Mouse (Mus musculus) midbrain, embryonic 13.5 days (tissue): ENCODE measurements around the gene Cep295nl. TPM values are rescaled to one million over a fixed set of nuclear protein-coding genes. Genes with fewer than 3 reads are reported as not detected.
"Not testable (repeated sequence)": the region's sequence is repeated elsewhere in the genome, so short reads cannot be mapped to it uniquely, and the experiment has no call there.

Experiments
- ATAC-seq: fragments of 200-750 bp; cut with Nextera tagmentation; 2 replicates; pipeline ENCODE4 v1.8.0; 2017; ENCODE audit warnings: mild to moderate bottlenecking, moderate TSS enrichment, moderate library complexity
- H3K27ac ChIP-seq: fragments of 300-500 bp; sonication (generic); 2 replicates; pipeline ENCODE4 v1.5.1; 2015; ENCODE audit warnings: inconsistent platforms, mild to moderate bottlenecking, moderate library complexity
- H3K27me3 ChIP-seq: fragments of 300-500 bp; sonication (generic); 2 replicates; pipeline ENCODE4 v1.6.1; 2015; ENCODE audit warnings: mild to moderate bottlenecking, inconsistent platforms
- H3K36me3 ChIP-seq: fragments of 300-500 bp; sonication (generic); 2 replicates; pipeline ENCODE4 v1.6.1; 2015; ENCODE audit warnings: mild to moderate bottlenecking, inconsistent platforms
- H3K4me1 ChIP-seq: fragments of 300-500 bp; sonication (generic); replicated peaks from 2 replicates; pipeline ENCODE4 v1.6.1; 2015; ENCODE audit warnings: inconsistent platforms
- H3K4me2 ChIP-seq: fragments of 300-500 bp; sonication (generic); replicated peaks from 2 replicates; pipeline ENCODE4 v1.6.1; 2015; ENCODE audit warnings: moderate library complexity, mild to moderate bottlenecking, inconsistent platforms
- H3K4me3 ChIP-seq: fragments of 300-500 bp; sonication (generic); replicated peaks from 2 replicates; pipeline ENCODE4 v1.5.1; 2015; ENCODE audit warnings: mild to moderate bottlenecking, inconsistent platforms
- H3K9ac ChIP-seq: fragments of 300-500 bp; sonication (generic); replicated peaks from 2 replicates; pipeline ENCODE4 v1.6.1; 2015; ENCODE audit warnings: mild to moderate bottlenecking, inconsistent platforms
- H3K9me3 ChIP-seq: fragments of 300-500 bp; sonication (generic); 2 replicates; pipeline ENCODE4 v1.6.1; 2016; ENCODE audit warnings: mild to moderate bottlenecking, inconsistent platforms
- WGBS: fragments of 180-500 bp; shearing (Covaris S2); methylation state at CpG from one replicate; pipeline ENCODE4 v1.1.7; 2015; 5-methylcytosine and 5-hydroxymethylcytosine counted together
- polyA plus RNA-seq: library from polyadenylated mRNA; unstranded; fragments of >200 nt; fragmentation: Nextera tagmentation; extraction: Ambion mirVana; gene quantifications from 2 replicates; pipeline ENCODE4 v1.2.1, GENCODE M21; 2015

Gene Cep295nl
- polyA plus RNA-seq, 1 experiment from 2014 or later, result 0.22 TPM

DNA sequence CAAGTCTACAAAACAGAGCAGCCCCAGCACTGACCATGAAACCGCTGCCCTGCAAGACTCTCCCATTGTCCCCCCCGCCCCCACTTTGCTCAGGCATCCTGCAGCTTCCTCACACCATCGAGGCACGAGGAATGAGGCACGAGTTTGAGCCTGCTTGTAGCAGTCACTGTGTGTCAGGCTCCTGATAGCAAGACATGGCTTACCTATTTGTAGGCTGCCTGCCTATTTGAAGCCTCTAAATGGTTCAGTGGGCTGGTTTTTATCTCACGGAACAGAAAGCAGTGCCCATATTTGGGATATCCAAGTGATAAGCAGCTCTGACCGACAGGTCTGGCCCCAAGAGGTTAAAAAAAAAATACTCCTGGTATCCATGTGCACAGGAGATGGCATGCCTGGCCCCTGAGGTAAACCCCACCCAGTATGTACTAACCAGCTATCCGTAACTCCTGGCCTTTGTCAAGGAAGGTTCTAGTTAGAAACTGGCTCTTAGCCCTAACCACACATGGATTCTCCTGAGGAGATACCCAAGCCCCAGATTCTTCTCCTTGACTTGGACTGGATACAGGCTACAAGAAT is 26.0 kb downstream of the Cep295nl start:
- Histone ChIP-seq H3K27ac (no peak overlapping the region), H3K9me3 (no peaks in the 10 kb centered on the region), H3K36me3 (peaks cover 43% of the 10 kb centered on the region), H3K4me2 (no peak overlapping the region), H3K4me1 (peaks cover 6% of the 10 kb centered on the region), H3K27me3 (no peaks in the 10 kb centered on the region), H3K4me3 (no peak overlapping the region), H3K9ac (no peak overlapping the region)
- ATAC-seq, result no peak
- 92% methylated on average over 8 of the region's 8 CpGs for WGBS

DNA sequence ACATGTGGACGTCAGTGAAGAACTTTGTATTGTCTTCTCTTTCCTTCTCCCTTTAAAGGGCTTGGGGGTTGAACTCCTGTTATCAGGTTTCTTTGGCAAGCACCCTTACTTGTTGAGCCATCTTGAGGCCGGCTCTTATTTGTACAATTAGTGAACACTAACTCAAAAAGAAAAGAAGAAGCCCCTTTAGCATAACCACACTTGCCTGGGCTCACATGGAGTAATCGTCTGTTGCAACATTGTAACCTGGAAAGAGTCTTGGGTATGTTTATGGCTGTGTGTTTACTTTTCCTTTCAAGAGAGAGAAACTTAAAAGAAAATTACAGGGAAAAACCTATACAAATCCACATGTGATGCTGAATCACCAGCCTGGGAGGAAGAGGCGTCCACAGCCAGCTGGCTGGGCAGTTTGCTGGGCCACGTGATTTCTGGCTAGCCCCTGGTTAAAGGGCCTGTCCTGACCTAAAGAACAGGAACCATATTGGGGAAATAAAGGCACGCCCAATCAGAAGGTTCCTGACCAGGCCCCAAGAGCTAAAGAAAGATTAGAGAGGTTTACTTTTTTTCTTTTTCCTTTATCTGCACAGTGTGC is 30.1 kb downstream of the Cep295nl start:
- Histone ChIP-seq H3K4me2 (no peak overlapping the region), H3K27ac (no peak overlapping the region), H3K4me1 (no peaks in the 10 kb centered on the region), H3K4me3 (no peak overlapping the region), H3K9ac (no peak overlapping the region), H3K9me3 (peaks cover 10% of the 10 kb centered on the region; the same call in 1 of the 2 replicates), H3K36me3 (peaks cover 62% of the 10 kb centered on the region), H3K27me3 (no peaks in the 10 kb centered on the region)
- no peak for ATAC-seq
- whole genome bisulfite sequencing, result 88% methylated on average over 6 of the region's 6 CpGs

DNA sequence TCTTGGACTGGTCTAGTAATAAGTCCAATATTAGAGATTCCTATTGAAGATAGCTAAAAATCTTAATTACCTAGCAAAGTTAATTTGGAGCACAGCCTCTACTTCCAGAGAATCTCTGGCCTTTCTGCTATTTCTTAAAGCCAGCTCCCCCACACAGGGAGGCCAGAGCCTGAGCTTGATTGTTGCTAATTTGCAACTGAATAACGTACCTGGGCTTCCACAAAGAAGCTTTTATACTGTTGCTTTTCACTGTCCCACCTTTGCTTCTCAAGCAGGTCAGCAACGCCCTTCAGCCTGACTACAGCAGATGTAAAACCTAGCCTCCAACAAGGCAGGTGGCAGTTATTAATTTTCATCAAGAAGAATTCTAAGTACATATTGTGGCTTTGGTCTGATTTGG is 34.3 kb downstream of the Cep295nl start:
- Histone ChIP-seq H3K36me3 (peaks cover 52% of the 10 kb centered on the region), H3K9me3 (peaks cover 10% of the 10 kb centered on the region; the same call in 1 of the 2 replicates)
- not testable (repeated sequence) for H3K9ac ChIP-seq, H3K27me3 ChIP-seq, H3K4me2 ChIP-seq, H3K4me1 ChIP-seq, H3K4me3 ChIP-seq, ATAC-seq, H3K27ac ChIP-seq
- WGBS, result 77% methylated on average over 2 of the region's 2 CpGs

DNA sequence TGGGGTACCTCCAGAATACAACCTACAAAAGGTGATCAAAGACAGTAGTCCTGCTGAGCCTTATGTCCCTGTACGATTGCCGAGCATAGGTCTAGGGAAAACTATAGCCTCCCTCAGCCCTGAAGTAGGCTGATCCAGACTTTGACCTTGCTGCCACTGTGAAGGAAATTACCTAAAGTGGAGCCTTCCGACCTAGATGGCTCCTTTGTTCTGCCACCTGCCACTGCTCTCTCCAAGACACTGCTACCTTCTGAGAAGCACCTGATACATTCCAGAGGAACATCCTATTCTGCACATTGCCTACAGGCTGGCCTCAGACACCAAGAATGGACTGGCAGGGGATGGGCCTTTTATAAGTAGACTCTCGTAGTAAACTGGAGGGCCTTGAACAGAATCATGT is 38.3 kb downstream of the Cep295nl start:
- Histone ChIP-seq H3K36me3 (peaks cover 31% of the 10 kb centered on the region), H3K9me3 (peaks cover 10% of the 10 kb centered on the region; the same call in 1 of the 2 replicates)
- H3K4me3 ChIP-seq, H3K4me1 ChIP-seq, H3K9ac ChIP-seq, H3K4me2 ChIP-seq, ATAC-seq, H3K27me3 ChIP-seq, H3K27ac ChIP-seq: not testable (repeated sequence)
- WGBS, result 93% methylated on average over 4 of the region's 4 CpGs

DNA sequence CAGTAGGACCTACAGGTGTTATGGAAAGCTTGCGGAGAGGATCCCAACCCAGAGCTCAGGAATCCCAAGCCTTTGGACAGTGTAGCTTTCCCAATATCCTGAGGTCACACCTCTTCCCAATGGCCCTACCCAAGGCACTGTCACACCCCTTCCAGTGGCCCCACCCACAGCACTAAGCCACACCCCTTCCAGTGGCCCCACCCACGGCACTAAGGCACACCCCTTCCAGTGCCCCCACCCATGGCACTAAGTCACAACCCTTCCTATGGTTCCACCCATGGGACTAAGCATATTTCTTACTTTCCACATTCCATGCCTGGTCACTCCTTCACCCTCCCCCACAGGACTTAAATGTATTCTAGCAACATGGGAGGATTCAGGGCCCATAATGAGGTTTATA is 43.5 kb downstream of the Cep295nl start:
- no peak overlapping the region for H3K9ac ChIP-seq
- H3K27me3 ChIP-seq, result no peaks in the 10 kb centered on the region
- H3K4me1 ChIP-seq, result peaks cover 5% of the 10 kb centered on the region; the same call in 1 of the 2 replicates
- 84% methylated on average over 2 of the region's 2 CpGs for WGBS
- no peak for ATAC-seq
- no peak overlapping the region for H3K27ac ChIP-seq
- peaks cover 17% of the 10 kb centered on the region; the same call in 1 of the 2 replicates for H3K36me3 ChIP-seq
- H3K9me3 ChIP-seq, result no peaks in the 10 kb centered on the region
- H3K4me2 ChIP-seq, result no peak overlapping the region
- no peak overlapping the region for H3K4me3 ChIP-seq

DNA sequence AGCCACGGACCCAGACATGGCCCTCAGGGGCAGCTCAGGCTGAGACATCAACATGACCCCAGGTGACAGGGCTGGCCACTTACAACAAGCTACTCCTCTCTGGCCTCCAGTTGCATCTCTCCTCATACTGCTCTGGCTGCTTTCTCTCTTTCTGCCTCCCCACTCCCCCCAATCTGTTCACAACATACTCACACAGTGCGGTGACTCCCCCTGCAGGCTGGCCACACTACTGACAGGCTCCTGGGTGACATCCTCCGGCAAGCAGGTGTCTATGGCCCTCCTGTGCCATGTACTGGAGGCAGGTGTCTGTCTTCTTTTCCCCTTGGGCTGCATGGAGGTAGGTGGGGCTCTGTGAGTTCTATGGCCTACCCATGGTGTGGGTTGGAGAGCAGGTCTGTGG is 44.3 kb downstream of the Cep295nl start:
- H3K9ac ChIP-seq, result no peak overlapping the region

DNA sequence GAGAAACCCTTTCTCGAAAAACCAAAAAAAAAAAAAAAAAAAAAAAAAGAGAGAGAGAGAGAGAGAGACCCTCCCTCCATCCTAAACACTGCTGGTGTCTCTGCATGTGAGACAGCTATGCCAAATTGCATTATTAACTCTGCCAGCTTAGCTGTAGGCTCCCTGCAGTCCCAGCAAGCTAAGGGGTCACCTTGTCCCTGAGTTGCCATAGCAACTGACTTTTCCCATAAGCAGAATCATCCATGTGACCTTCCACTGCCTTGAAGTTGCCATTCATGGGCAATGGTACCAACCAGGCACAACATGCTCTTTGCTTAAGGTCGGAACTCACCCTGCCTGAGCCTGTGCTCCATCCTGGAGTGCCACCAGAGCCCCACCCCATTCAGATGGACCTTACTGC is 47.3 kb downstream of the Cep295nl start:
- Histone ChIP-seq H3K9ac (no peak overlapping the region), H3K9me3 (no peaks in the 10 kb centered on the region), H3K4me1 (peaks cover 10% of the 10 kb centered on the region), H3K4me2 (no peak overlapping the region), H3K36me3 (no peaks in the 10 kb centered on the region), H3K4me3 (no peak overlapping the region), H3K27ac (no peak overlapping the region), H3K27me3 (no peaks in the 10 kb centered on the region)
- 56% methylated on average over 2 of the region's 2 CpGs for WGBS
- no peak for ATAC-seq

More for the DNA sequence above, 44.3 kb downstream of the Cep295nl start:
- Histone ChIP-seq H3K36me3 (peaks cover 9% of the 10 kb centered on the region; the same call in 1 of the 2 replicates), H3K4me1 (peaks cover 5% of the 10 kb centered on the region; the same call in 1 of the 2 replicates), H3K4me3 (no peak overlapping the region), H3K27ac (no peak overlapping the region), H3K4me2 (no peak overlapping the region), H3K9me3 (no peaks in the 10 kb centered on the region), H3K27me3 (no peaks in the 10 kb centered on the region)
- WGBS, result 87% methylated on average over 3 of the region's 3 CpGs
- ATAC-seq, result no peak

DNA sequence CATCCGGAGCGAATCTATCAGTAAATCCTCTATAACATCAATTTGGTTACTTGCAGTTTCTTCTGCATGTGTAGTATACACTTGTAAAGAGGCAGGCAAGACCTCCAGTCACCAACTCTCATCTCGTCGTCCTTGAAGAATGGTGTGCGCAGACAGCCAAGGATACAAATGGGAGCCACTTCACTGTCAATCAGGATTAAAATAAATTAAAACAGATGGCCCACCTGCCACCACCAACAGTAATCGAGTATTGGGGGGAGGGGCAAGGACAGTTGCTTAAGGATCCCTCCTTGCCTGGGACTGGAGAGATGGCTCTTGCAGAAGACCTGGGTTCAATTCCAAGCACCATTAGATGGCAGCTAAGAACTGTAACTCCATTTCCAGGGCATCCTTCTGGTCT is 49.6 kb downstream of the Cep295nl start:
- no peak overlapping the region for H3K27ac ChIP-seq
- no peaks in the 10 kb centered on the region for H3K9me3 ChIP-seq
- H3K36me3 ChIP-seq, result peaks cover under 1% of the 10 kb centered on the region; the same call in 1 of the 2 replicates
- no peaks in the 10 kb centered on the region for H3K27me3 ChIP-seq
- H3K4me2 ChIP-seq, result no peak overlapping the region
- no peak for ATAC-seq
- H3K9ac ChIP-seq, result no peak overlapping the region
- H3K4me3 ChIP-seq, result no peak overlapping the region
- H3K4me1 ChIP-seq, result peaks cover 26% of the 10 kb centered on the region
- 54% methylated on average over 6 of the region's 6 CpGs for WGBS

DNA sequence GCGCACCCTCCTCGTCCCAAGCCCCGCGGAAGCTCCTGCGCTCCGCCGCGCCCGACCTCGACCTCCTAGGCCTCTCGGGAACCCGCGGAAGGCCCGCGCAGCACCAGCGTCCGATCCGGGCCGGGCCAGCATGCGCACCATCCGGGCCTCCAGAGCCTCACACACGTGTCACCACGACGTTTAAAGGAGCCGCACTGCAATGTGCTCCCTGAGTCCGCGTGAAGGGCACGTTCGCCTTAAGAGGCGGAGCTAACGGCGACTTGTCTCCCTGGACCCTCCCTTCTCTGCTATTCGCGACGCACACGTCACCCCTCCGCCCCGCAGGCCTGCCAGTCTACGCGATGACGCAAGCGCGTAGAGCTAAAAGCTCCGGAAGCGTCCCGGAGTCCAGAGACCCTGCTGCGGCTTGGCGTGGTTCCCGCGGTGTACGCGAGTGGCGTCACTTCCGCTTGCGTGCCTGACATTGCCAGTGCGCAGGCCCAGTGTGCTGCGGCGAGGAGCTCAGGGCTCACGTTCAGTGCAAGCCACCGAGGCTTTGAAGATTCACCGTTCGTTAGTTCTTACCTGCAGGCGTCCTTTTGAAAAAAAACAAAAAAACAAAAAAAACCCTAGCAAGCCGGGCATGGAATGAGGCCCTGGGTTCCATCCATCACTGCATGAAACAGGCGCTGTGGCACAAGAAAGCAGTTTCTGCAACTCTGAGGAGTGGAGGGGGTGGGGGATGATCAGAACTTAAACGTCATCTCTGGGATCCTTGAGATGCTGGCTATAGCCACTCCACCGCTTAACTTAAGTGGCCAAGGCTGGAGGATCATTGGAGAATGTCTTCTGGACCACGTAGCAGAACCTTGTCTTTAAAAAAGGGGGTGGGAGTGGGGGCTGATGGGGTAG is 52.1 kb downstream of the Cep295nl start, which contains the start of gene Usp36:
TSS of gene Usp36 (minus strand) at position 246 of the 891 bp plus-strand sequence.
- H3K27me3 ChIP-seq, result no peaks in the 10 kb centered on the region
- ATAC-seq, result peak; percentile 99
- peak within 1 kb of the TSS; percentile 85 for H3K4me3 ChIP-seq
- peak within 1 kb of the TSS; percentile 95 for H3K4me2 ChIP-seq
- peak within 1 kb of the TSS; percentile 92 for H3K9ac ChIP-seq
- H3K4me1 ChIP-seq, result peaks cover 26% of the 10 kb centered on the region
- WGBS, result 1% methylated on average over 68 of the region's 68 CpGs
- H3K36me3 ChIP-seq, result peaks cover 25% of the 10 kb centered on the region
- H3K9me3 ChIP-seq, result no peaks in the 10 kb centered on the region
- peak within 1 kb of the TSS; percentile 89 for H3K27ac ChIP-seq

DNA sequence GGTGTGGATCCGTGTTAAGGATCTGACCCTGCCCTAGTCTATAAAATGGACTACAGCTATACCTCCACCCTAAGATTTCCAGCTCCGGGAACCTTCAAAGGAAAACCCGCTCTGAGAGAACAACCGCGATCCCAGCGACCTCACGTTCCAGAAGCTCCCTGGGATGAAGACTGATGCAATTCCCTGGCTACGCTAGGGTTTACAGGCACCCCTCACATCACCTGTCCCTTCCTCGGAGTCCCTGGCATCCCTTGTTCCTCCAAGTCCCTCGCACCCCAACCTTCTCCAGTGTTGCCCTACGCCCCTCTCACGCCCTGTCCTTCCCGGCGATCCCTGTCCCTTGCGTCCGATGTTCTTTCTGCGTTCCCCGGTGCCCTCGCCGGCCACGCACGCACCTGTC is 52.7 kb downstream of the Cep295nl start:
- H3K36me3 ChIP-seq, result peaks cover 32% of the 10 kb centered on the region
- WGBS, result under 1% methylated on average over 22 of the region's 22 CpGs
- H3K27ac ChIP-seq, result peak overlapping the region; percentile 78
- peak overlapping the region; percentile 92 for H3K9ac ChIP-seq
- H3K4me3 ChIP-seq, result peak overlapping the region; percentile 85
- H3K4me2 ChIP-seq, result peak overlapping the region; percentile 95
- H3K4me1 ChIP-seq, result peaks cover 23% of the 10 kb centered on the region
- peak; percentile 25 for ATAC-seq
- H3K27me3 ChIP-seq, result no peaks in the 10 kb centered on the region
- H3K9me3 ChIP-seq, result no peaks in the 10 kb centered on the region

DNA sequence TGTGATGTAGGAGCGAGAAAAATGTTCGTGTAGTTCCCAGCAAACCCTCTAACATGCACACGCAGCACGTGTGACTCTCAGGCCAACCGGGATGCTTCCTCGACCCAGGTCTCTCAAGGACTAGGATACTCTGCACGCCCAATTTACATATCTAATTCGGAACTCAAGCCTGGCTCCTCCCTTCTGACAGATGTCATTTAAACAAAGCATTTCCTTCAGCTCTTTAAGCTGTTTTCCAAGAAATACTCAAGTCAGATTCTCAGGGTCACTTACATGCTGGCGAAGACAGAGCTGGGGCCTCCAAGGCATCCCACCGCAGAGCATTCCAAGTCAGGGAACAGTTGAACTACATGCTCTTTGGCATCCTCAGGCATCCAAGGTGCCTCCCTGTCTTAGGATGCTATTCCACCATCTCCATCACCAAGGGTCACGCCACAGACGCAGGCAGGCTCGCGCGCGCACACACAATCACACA is 53.2 kb downstream of the Cep295nl start:
- 1% methylated on average over 16 of the region's 16 CpGs for WGBS

DNA sequence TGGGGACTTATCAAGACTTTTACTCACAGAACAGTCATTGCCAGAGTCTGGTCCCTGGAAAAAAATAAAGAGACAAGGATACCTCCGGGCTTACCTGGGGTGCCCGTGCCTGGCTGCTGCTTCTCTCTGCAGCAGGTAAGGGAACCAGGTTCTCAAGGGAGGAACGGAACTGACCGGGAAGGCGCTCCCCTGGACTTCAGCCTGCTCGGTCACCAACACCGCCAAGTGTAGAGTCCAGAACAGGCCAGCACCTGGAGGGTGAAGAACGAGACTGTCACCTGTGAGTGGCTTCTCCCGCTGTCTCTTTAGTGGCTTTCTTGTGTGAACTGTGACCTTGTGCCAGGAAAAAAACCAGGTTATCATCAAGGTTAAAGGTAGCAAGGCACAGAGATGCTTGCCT is 54.7 kb downstream of the Cep295nl start:
- H3K36me3 ChIP-seq, result peaks cover 52% of the 10 kb centered on the region
- H3K27me3 ChIP-seq, result no peaks in the 10 kb centered on the region
- H3K27ac ChIP-seq, result no peak overlapping the region
- H3K4me2 ChIP-seq, result no peak overlapping the region
- H3K4me3 ChIP-seq, result no peak overlapping the region
- no peaks in the 10 kb centered on the region for H3K9me3 ChIP-seq
- no peak overlapping the region for H3K9ac ChIP-seq
- no peak for ATAC-seq
- H3K4me1 ChIP-seq, result peaks cover 23% of the 10 kb centered on the region
- WGBS, result 93% methylated on average over 9 of the region's 9 CpGs

More for the DNA sequence above, 53.2 kb downstream of the Cep295nl start:
- peak overlapping the region; percentile 26; the same call in 1 of the 2 replicates for H3K27ac ChIP-seq
- peak overlapping the region; percentile 85 for H3K4me3 ChIP-seq
- peak overlapping the region; percentile 95 for H3K4me2 ChIP-seq
- peaks cover 37% of the 10 kb centered on the region for H3K36me3 ChIP-seq
- H3K9me3 ChIP-seq, result no peaks in the 10 kb centered on the region
- peak overlapping the region; percentile 92 for H3K9ac ChIP-seq
- H3K4me1 ChIP-seq, result peaks cover 23% of the 10 kb centered on the region
- no peak for ATAC-seq
- H3K27me3 ChIP-seq, result no peaks in the 10 kb centered on the region
